Mouse (Mus musculus) right cerebral cortex, adult 18-20 months (tissue): Measurements from ENCODE around the gene Nrf1.

ENCODE experiments used
- DNase-seq: peaks from one replicate; pipeline ENCODE4 v3.0.0; 2022; ENCODE audit warnings: mixed read lengths

Gene Nrf1

GRCm38 (mm10) chr6:30178023-30178639 lies 130.3 kb downstream of the Nrf1 start:
- DNase-seq = no peak

- DNase-seq = no peak
These were observed 131.3 kb downstream of the Nrf1 start for GRCm38 (mm10) chr6:30179046-30179445.

DNA sequence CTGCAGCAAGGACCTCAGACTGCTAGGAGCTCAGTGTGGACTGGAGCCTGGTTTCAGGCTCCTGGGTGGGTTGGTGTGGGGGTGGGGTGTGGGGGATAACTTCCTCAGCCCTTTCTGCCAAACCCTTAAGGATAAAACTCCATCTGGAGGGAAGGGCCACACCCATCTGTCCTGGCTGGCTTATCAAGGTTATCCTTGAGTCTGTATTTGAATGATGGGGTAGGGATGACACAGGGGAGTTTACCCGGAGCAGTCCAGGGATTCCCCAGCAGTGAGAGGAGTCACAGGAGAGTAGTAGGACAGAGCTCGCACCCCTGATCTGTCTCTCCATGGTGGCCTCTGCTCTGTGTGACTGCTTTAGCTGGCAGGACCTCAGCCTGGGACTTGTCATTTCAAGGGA lies 132.5 kb downstream of the Nrf1 start:
- DNase-seq = no peak

DNA sequence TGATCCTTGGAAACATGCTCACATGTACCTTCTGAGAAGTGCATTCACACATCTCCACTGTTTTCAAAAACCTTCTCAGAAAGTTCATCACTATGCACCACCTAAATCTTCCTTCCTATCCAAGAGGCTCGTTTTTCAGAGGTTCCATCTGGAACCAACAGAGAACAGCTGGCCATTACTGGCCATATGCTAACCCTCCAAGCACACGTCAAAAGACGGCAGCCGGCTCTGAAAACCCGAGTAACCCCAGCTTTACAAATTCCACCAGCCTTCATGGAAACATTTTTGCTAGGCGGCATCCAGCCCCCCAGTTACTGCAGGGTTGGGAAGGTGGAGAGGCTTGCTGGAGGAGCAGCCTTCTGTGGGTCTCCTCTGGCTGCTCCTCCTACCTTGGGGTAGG lies 134.2 kb downstream of the Nrf1 start:
- no peak for DNase-seq

- no peak for DNase-seq
These were observed 135.8 kb downstream of the Nrf1 start for GRCm38 (mm10) chr6:30183624-30184023.

DNA sequence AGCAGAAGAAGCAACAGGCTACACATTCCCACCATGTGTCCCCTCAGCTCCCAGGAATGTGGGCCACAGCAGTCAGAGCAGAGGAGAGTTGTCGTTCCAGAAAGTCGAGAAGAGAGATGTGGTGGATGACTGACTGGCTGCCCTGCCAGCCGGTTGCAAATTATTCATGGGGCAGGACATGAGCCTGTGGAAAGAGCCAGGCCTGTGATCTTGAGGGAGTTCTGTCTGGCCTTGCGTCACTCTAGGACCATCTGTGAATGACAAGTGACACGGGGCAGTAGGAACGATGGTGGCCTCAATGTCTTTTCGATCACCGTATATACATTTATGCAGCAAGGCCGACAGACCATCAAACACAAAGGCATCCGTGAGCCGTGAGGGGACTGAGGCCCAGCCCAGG lies 147.9 kb downstream of the Nrf1 start:
- no peak for DNase-seq

DNA sequence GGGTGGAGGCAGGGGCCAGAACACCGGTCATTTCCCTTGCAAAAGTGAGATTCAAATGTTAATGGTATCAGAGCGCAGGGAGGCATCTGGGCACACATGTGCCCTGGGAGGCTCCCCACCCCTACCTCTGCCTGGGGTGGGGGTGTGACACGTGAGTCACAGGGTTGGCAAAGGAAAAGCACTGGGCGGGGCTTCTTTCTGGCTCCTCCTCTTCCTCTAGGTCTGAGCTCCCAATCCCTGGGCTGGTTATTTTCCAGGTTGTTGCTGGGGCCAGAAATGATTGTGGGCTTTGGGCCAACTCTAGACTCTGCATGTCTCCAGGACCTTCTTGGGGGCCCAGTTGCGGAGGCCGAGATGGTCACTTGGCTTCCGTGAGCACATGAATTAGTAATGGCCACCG lies 148.4 kb downstream of the Nrf1 start:
- DNase-seq = no peak
